Mouse (Mus musculus): ENCODE measurements around the gene Ralgps2. TPM values are rescaled to one million over a fixed set of nuclear protein-coding genes. Genes with fewer than 3 reads are reported as not detected.

Gene Ralgps2
- polyA plus RNA-seq, 1 experiment: 60.3 TPM

GRCm38 (mm10) chr1:156931106-156931870 lies 8.1 kb downstream of the Ralgps2 start:
- Histone ChIP-seq H3K4me3 (replicated peaks) (peak overlapping the region; percentile 80), H3K4me1 (peaks cover 88% of the 10 kb centered on the region), H3K9me3 (no peaks in the 10 kb centered on the region), H3K27me3 (replicated peaks) (no peaks in the 10 kb centered on the region), H3K36me3 (replicated peaks; ENCODE audit: low read length) (peaks cover 25% of the 10 kb centered on the region)
- TF ChIP-seq GATA1 (IDR thresholded peaks at IDR 0.05; ENCODE audit: borderline replicate concordance, low read length) (no peak), FLI1 (IDR thresholded peaks at IDR 0.05; ENCODE audit: low read length) (no peak)

GRCm38 (mm10) chr1:156930263-156930662 lies 9.2 kb downstream of the Ralgps2 start:
- Histone ChIP-seq H3K27me3 (replicated peaks) (no peaks in the 10 kb centered on the region), H3K9me3 (no peaks in the 10 kb centered on the region), H3K4me1 (peaks cover 90% of the 10 kb centered on the region), H3K4me3 (replicated peaks) (no peak overlapping the region), H3K36me3 (replicated peaks; ENCODE audit: low read length) (peaks cover 32% of the 10 kb centered on the region)
- TF ChIP-seq GATA1 (IDR thresholded peaks at IDR 0.05; ENCODE audit: borderline replicate concordance, low read length) (no peak), FLI1 (IDR thresholded peaks at IDR 0.05; ENCODE audit: low read length) (no peak)

GRCm38 (mm10) chr1:156928255-156928654 lies 11.2 kb downstream of the Ralgps2 start:
- no peak for TF ChIP-seq GATA1 (IDR thresholded peaks at IDR 0.05; ENCODE audit: borderline replicate concordance, low read length)
- TF ChIP-seq FLI1 (IDR thresholded peaks at IDR 0.05; ENCODE audit: low read length): no peak
- Histone ChIP-seq H3K36me3 (replicated peaks; ENCODE audit: low read length) (peaks cover 33% of the 10 kb centered on the region), H3K4me1 (peaks cover 87% of the 10 kb centered on the region), H3K27me3 (replicated peaks) (no peaks in the 10 kb centered on the region), H3K4me3 (replicated peaks) (peak overlapping the region; percentile 40), H3K9me3 (no peaks in the 10 kb centered on the region)

- Histone ChIP-seq H3K27me3 (replicated peaks) (no peaks in the 10 kb centered on the region), H3K9me3 (no peaks in the 10 kb centered on the region), H3K4me3 (replicated peaks) (no peak overlapping the region), H3K36me3 (replicated peaks; ENCODE audit: low read length) (peaks cover 48% of the 10 kb centered on the region), H3K4me1 (peaks cover 91% of the 10 kb centered on the region)
- TF ChIP-seq GATA1 (IDR thresholded peaks at IDR 0.05; ENCODE audit: borderline replicate concordance, low read length): no peak
- no peak for TF ChIP-seq FLI1 (IDR thresholded peaks at IDR 0.05; ENCODE audit: low read length)
Observed at GRCm38 (mm10) chr1:156923511-156923910, 15.9 kb downstream of the Ralgps2 start.

- H3K4me1 ChIP-seq: peaks cover 90% of the 10 kb centered on the region
- peaks cover 48% of the 10 kb centered on the region for H3K36me3 ChIP-seq (replicated peaks; ENCODE audit: low read length)
- H3K4me3 ChIP-seq (replicated peaks): no peak overlapping the region
- no peaks in the 10 kb centered on the region for H3K27me3 ChIP-seq (replicated peaks)
- TF ChIP-seq FLI1 (IDR thresholded peaks at IDR 0.05; ENCODE audit: low read length) (no peak), GATA1 (IDR thresholded peaks at IDR 0.05; ENCODE audit: borderline replicate concordance, low read length) (no peak)
- H3K9me3 ChIP-seq: no peaks in the 10 kb centered on the region
Observed at GRCm38 (mm10) chr1:156922921-156923320, 16.5 kb downstream of the Ralgps2 start.

- Histone ChIP-seq H3K9me3 (no peaks in the 10 kb centered on the region), H3K4me1 (peaks cover 86% of the 10 kb centered on the region), H3K4me3 (replicated peaks) (peak overlapping the region; percentile 82), H3K27me3 (replicated peaks) (no peaks in the 10 kb centered on the region), H3K36me3 (replicated peaks; ENCODE audit: low read length) (peaks cover 44% of the 10 kb centered on the region)
- TF ChIP-seq FLI1 (IDR thresholded peaks at IDR 0.05; ENCODE audit: low read length): peak; percentile 80
- TF ChIP-seq GATA1 (IDR thresholded peaks at IDR 0.05; ENCODE audit: borderline replicate concordance, low read length): no peak
Observed at GRCm38 (mm10) chr1:156921290-156921994, 18.0 kb downstream of the Ralgps2 start.

GRCm38 (mm10) chr1:156917460-156917859 lies 22.0 kb downstream of the Ralgps2 start:
- TF ChIP-seq FLI1 (IDR thresholded peaks at IDR 0.05; ENCODE audit: low read length) (no peak), GATA1 (IDR thresholded peaks at IDR 0.05; ENCODE audit: borderline replicate concordance, low read length) (no peak)
- peaks cover 20% of the 10 kb centered on the region for H3K36me3 ChIP-seq (replicated peaks; ENCODE audit: low read length)
- H3K4me1 ChIP-seq: peaks cover 90% of the 10 kb centered on the region
- H3K27me3 ChIP-seq (replicated peaks): no peaks in the 10 kb centered on the region
- H3K4me3 ChIP-seq (replicated peaks): no peak overlapping the region
- H3K9me3 ChIP-seq: no peaks in the 10 kb centered on the region

GRCm38 (mm10) chr1:156916361-156916760 lies 23.1 kb downstream of the Ralgps2 start:
- H3K36me3 ChIP-seq (replicated peaks; ENCODE audit: low read length): peaks cover 13% of the 10 kb centered on the region
- H3K4me1 ChIP-seq: peaks cover 93% of the 10 kb centered on the region
- TF ChIP-seq FLI1 (IDR thresholded peaks at IDR 0.05; ENCODE audit: low read length): no peak
- TF ChIP-seq GATA1 (IDR thresholded peaks at IDR 0.05; ENCODE audit: borderline replicate concordance, low read length): no peak
- H3K9me3 ChIP-seq: no peaks in the 10 kb centered on the region
- no peak overlapping the region for H3K4me3 ChIP-seq (replicated peaks)
- H3K27me3 ChIP-seq (replicated peaks): no peaks in the 10 kb centered on the region

GRCm38 (mm10) chr1:156914942-156915341 lies 24.5 kb downstream of the Ralgps2 start:
- peaks cover 5% of the 10 kb centered on the region for H3K36me3 ChIP-seq (replicated peaks; ENCODE audit: low read length)
- H3K4me1 ChIP-seq: peaks cover 87% of the 10 kb centered on the region
- TF ChIP-seq GATA1 (IDR thresholded peaks at IDR 0.05; ENCODE audit: borderline replicate concordance, low read length) (no peak), FLI1 (IDR thresholded peaks at IDR 0.05; ENCODE audit: low read length) (no peak)
- no peaks in the 10 kb centered on the region for H3K9me3 ChIP-seq
- no peak overlapping the region for H3K4me3 ChIP-seq (replicated peaks)
- no peaks in the 10 kb centered on the region for H3K27me3 ChIP-seq (replicated peaks)

- H3K27me3 ChIP-seq (replicated peaks): no peaks in the 10 kb centered on the region
- H3K9me3 ChIP-seq: no peaks in the 10 kb centered on the region
- H3K4me3 ChIP-seq (replicated peaks): no peak overlapping the region
- no peak for TF ChIP-seq FLI1 (IDR thresholded peaks at IDR 0.05; ENCODE audit: low read length)
- no peak for TF ChIP-seq GATA1 (IDR thresholded peaks at IDR 0.05; ENCODE audit: borderline replicate concordance, low read length)
- H3K4me1 ChIP-seq: peaks cover 73% of the 10 kb centered on the region
- H3K36me3 ChIP-seq (replicated peaks; ENCODE audit: low read length): peaks cover 8% of the 10 kb centered on the region
Observed at GRCm38 (mm10) chr1:156913190-156913589, 26.2 kb downstream of the Ralgps2 start.
